Mouse (Mus musculus) adipocyte (in vitro differentiated cells): ENCODE results near the gene Guca1a.
"Not testable (repeated sequence)": the region's sequence is repeated elsewhere in the genome, so short reads cannot be mapped to it uniquely, and the experiment has no call there.

ENCODE experiments used
- DNase-seq: peaks from one replicate; pipeline ENCODE4 v3.0.0-alpha.2; 2016; ENCODE audit warnings: low spot score

The Guca1a gene

GRCm38 (mm10) chr17:47409897-47410861 lies 9.8 kb upstream of the Guca1a start:
- not testable (repeated sequence) for DNase-seq

- no peak for DNase-seq
These were observed 8.1 kb upstream of the Guca1a start for GRCm38 (mm10) chr17:47408558-47408898.

GRCm38 (mm10) chr17:47407717-47408557 lies 7.6 kb upstream of the Guca1a start:
- DNase-seq = no peak

DNA sequence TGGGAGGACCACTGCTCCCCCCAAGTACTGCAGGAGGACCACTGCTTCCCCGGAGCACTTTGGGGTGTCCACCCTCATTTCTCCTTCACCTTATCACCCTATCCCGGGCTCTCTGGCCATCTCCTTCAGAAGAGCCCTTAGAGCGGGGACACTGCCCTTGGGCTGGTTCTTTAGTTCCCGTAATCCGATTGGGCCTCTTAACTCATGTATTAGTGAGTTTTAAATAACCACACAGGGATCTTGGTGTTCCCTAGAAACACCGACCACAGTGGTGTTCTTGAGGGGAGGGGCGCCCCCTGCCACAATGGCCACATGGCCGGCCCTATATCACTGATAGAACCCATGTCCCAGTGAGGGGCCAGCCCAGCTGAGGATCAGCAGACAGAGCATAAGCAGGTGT lies 1.3 kb downstream of the Guca1a start:
- no peak for DNase-seq

- no peak for DNase-seq
These were observed 4.9 kb downstream of the Guca1a start for GRCm38 (mm10) chr17:47395376-47395913.

- no peak for DNase-seq
These were observed 6.0 kb downstream of the Guca1a start for GRCm38 (mm10) chr17:47394223-47394869.

GRCm38 (mm10) chr17:47386649-47387048 lies 13.7 kb downstream of the Guca1a start:
- no peak for DNase-seq

DNA sequence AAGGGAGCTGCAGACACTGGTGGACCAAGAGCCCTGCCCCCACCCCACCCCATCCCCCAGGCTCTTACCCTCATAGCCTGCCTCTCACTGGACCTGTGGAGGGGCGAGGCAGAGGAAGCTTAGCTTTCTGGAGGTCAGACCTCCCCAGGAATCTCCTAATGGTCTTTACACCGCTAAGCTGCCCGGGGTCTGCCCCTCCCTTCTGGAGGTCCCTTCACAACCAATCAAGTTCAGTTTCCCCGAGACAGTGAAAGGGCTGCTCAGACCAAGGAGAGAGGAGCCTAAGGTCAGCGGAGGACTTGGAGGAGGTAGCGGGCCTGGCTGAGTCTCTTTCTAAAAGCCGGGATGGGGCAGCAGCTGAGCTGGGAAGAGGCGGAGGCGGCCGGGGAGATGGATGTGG lies 15.2 kb downstream of the Guca1a start, which contains the start of gene Guca1b:
Gene Guca1b (plus strand): TSS at position 249 of the 400 bp plus-strand sequence.
- DNase-seq = no peak

GRCm38 (mm10) chr17:47384064-47384463 lies 16.3 kb downstream of the Guca1a start:
- no peak for DNase-seq

GRCm38 (mm10) chr17:47383266-47383665 lies 17.1 kb downstream of the Guca1a start:
- peak; percentile 46 for DNase-seq

DNA sequence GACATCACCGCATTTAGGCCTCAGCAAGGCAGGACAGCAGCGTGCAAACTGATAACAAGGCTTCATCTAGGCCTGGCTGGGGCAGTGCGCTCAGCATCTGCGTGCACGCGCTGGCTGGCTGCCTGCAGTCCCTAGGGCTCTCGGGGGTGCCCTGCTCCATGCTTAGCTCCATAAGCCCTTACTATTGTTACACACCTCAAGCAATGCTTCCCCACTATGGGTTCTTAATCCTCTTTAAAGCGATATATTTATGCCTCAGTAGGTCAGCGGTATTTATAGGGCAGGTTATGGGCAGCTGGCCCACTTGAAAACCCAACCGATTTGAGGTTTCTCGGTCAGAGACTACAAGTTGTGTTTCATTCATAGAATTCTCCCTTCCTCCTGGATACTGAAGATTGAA lies 18.5 kb downstream of the Guca1a start:
- DNase-seq = no peak

DNA sequence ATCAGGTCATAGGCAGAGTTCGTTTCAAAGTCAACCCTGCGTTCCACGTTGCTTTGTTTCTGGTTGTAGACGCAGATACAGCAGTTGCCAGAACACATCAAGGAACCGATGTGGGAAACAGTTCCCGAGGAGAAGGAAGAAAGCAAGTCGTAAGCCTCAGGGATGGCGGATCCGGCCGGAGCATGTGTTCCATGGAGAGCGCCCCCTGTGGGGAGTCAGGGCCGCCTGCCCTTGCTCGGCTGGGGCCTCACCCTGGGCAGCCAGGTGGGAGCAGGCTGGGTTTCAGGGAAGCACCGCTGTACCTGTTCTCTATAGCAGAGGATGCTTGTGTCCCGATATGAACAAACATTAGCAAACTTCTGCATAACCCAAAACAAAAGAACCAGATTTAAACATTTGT lies 22.3 kb downstream of the Guca1a start:
- DNase-seq = no peak

GRCm38 (mm10) chr17:47376779-47377280 lies 23.6 kb downstream of the Guca1a start:
- no peak for DNase-seq

GRCm38 (mm10) chr17:47373991-47374390 lies 26.4 kb downstream of the Guca1a start:
- DNase-seq = no peak

DNA sequence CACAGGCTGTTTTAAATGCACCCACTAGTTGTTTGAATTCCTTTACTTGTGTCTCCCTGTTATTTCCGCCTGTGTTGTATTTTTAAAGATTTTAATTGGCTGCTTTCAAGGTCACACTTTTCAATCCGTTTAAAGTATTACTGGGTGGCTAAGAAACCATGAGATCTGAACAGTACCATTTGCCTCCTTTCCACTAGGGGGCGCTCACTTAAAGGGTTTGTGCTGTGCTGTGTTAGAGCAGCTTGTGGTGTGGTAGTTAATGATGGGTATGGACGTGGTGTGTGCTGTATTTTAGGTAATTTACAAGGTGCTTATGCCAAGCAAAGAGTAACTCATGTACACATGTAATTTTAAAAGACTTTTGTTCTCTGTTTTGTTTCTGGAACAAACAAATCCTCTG lies 28.9 kb downstream of the Guca1a start:
- peak; percentile 82 for DNase-seq

DNA sequence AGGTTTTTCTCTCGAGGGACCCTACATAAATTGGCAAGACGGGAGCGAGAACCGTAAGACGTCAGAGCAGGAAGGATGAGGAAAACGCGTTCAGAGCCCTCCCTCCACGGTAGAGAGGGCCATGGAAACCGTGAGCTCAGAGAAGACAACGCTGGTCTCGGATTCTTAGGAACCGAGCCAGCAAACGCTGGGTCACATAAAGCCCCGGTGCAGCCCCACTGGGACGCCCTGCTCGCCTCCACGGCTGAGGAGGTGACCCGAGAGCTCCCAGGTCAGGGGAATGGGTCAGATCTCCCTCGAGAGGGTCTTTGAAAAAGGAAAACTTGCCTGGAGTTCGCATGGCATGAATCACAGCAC lies 31.3 kb downstream of the Guca1a start:
- no peak for DNase-seq

- DNase-seq = peak; percentile 91
These were observed 31.8 kb downstream of the Guca1a start, which contains the start of gene Mrps10 for GRCm38 (mm10) chr17:47368401-47369086. Gene Mrps10 (plus strand): TSS chr17:47368887.

- no peak for DNase-seq
These were observed 39.0 kb downstream of the Guca1a start for GRCm38 (mm10) chr17:47361343-47361742.

DNA sequence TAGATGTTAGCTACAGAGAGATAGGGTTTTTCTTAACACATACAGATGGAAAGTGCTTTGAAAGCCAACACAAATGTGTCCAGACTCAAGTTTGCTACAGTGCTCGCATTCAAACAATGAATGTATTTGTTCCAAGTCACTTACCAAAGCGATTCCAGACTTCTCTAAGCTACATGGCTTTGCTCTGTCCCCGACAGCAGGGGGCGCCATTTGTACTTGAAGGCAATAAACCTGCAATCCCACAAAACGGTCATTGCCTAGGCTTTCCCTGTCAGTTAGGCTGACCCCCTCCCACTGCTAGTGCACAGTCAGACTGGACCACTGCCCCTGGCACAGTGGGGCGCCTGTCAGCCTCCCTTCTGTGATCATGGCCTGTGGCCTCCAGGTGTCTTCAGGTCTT lies 40.4 kb downstream of the Guca1a start:
- peak; percentile 54 for DNase-seq

GRCm38 (mm10) chr17:47349721-47350319 lies 50.6 kb downstream of the Guca1a start:
- no peak for DNase-seq
